9 mouse cellular contexts compared by ENCODE assay signal in genomic region chr1:34602363-34602762, GRCm38 (mm10). TPM values are rescaled to one million over a fixed set of nuclear protein-coding genes. Genes with fewer than 3 reads are reported as not detected.
DNase-seq lines count a peak whose midpoint lies in the region; ATAC-seq lines count a peak whose summit lies in the region.
"Had no signal": no experiment of that assay in that cellular context is flagged by ENCODE, and none has a peak within 500 bp of the region (broad histone marks: within the 10 kb centered on the region; RNA-seq: fewer than 3 reads in every experiment).

No protein-coding gene starts in this region.

- no peak overlapping the region for H3K4me3 ChIP-seq in midbrain, embryonic 16.5 days (ENCODE audit: low read depth, low read length)

- intact Hi-C loops in left cerebral cortex, postnatal 25 days (cut with DNase I): loop anchor here (2.0 to 5.0 kb wide), 2 partner anchors 115 to 142 kb away; no protein-coding TSS in a partner anchor

- no peak overlapping the region for H3K9ac ChIP-seq in midbrain, embryonic 16.5 days (ENCODE audit: low read depth, low read length)

- no peaks in the 10 kb centered on the region for H3K36me3 ChIP-seq in midbrain, embryonic 16.5 days (ENCODE audit: control insufficient read depth, insufficient read depth, low read length)

- no peaks in the 10 kb centered on the region for H3K9me3 ChIP-seq in midbrain, embryonic 16.5 days (replicated peaks; ENCODE audit: control insufficient read depth, low read length, poor library complexity, severe bottlenecking)

- no peaks in the 10 kb centered on the region for H3K4me1 ChIP-seq in midbrain, embryonic 16.5 days (ENCODE audit: control insufficient read depth, insufficient read depth, low read length)

- peak; percentile 79 for DNase-seq in 416B (ENCODE audit: low read depth)
- peak; percentile 86 for DNase-seq in R1 (ENCODE audit: low read depth, low spot score)
- DNase-seq in cerebellum, adult 9-11 months: peak; percentile 77
- peak; percentile 44 to 51 for DNase-seq in frontal cortex, postnatal 25 days (ENCODE audit: low spot score in 2 of 2)
- peak; percentile 58 to 73 for DNase-seq in left cerebral cortex, postnatal 25 days (ENCODE audit: low spot score in 2 of 2)
- peak; percentile 28 to 77 for DNase-seq in spleen, postnatal 4 days (ENCODE audit: low spot score in 2 of 2)

- H3K4me2 ChIP-seq in midbrain, embryonic 16.5 days (ENCODE audit: low read length): no peak overlapping the region

- no peak overlapping the region for H3K27ac ChIP-seq in midbrain, embryonic 16.5 days (ENCODE audit: low read length)

- 18% methylated on average over 8 of the region's 8 CpGs for WGBS in midbrain, embryonic 16.5 days

- no peaks in the 10 kb centered on the region for H3K27me3 ChIP-seq in midbrain, embryonic 16.5 days (ENCODE audit: control insufficient read depth, insufficient read depth, low read depth, low read length)

- ATAC-seq in inflammation-experienced regulatory T-cells, adult 6 months: peak; percentile 54
- peak; percentile 75 for ATAC-seq in midbrain, embryonic 16.5 days

RNA-seq across cellular contexts. Expression of gene Amer3, which starts 22.9 kb away (rescaled TPM):
- not detected for polyA plus RNA-seq in inflammation-experienced regulatory T-cells, adult 6 months (2017; shearing (Covaris generic))
- total RNA-seq in left cerebral cortex, postnatal 25 days (2021): 10 to 100 TPM; 25.8 to 27.5 TPM
- 36.9 and 38.1 TPM in 2 replicates for polyA plus RNA-seq in midbrain, embryonic 16.5 days (2015; fragmentation: Nextera tagmentation; extraction: Ambion mirVana)

RNA-seq across cellular contexts. Expression of gene Prss40, which starts 41.6 kb away (rescaled TPM):
- not detected for polyA plus RNA-seq in inflammation-experienced regulatory T-cells, adult 6 months (2017; shearing (Covaris generic))
- total RNA-seq in left cerebral cortex, postnatal 25 days (2021): not detected
- polyA plus RNA-seq in midbrain, embryonic 16.5 days (2015; fragmentation: Nextera tagmentation; extraction: Ambion mirVana): 0.25 TPM in 1 of 2 replicates, not detected in the other
- polyA plus RNA-seq: frontal cortex, adult 2 months had no signal

Comparison
In these comparisons a context has a peak if more than half of its experiments do, and no peak if none do; other contexts are left out.
1. RNA of gene Amer3, which starts 22.9 kb away (polyA plus RNA-seq): 36.9 to 38.1 TPM in midbrain, embryonic 16.5 days; not detected in inflammation-experienced regulatory T-cells, adult 6 months; every median in the first group is over 10 times any median in the second.
2. Peak in every context shown above with its lines, with median percentiles within 50 percentile points of each other: DNase-seq.